Mouse (Mus musculus) left cerebral cortex, postnatal 14 days (tissue): ENCODE results near the gene Cers2. TPM values are rescaled to one million over a fixed set of nuclear protein-coding genes. Genes with fewer than 3 reads are reported as not detected.

Source experiments
- DNase-seq, 2 experiments: peaks; one replicate each; pipeline ENCODE4 v3.0.0; 2021 to 2022; ENCODE audit warnings: low spot score in 2 of 2, mixed read lengths in 1 of 2
- intact Hi-C: fragments of 180-260 bp; cut with DNase I; formaldehyde crosslinking; loops from one replicate; pipeline ENCODE4 v1.15.1; 2025
- total RNA-seq, 2 experiments: library from RNA; stranded (reverse); gene quantifications; 2 replicates each; pipeline ENCODE4 v1.2.3; 2021

Gene Cers2
- total RNA-seq, 2 experiments from 2014 or later = 39.1 to 46.8 TPM

DNA sequence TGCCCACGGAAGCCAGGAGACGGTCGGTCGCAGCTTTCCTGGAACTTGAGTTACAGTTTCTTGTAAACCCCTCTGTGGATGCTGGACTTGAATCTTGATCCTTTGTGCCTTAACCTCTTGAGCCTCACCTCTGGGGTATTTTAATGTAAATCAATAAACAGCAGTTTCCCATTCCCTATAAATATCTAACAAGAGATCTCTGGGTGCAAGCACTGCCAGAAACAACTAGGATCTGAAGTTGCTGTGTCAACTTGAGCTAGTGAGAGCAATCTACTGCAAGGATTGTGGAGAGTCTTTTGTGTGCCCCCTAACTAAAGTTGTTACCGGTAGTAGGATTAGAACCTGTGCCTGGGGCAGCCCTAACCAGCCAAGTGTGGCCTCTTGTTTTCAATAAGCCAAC is 29.2 kb upstream of the Cers2 start:
- intact Hi-C loops = no loop called here
- no peak for DNase-seq

DNA sequence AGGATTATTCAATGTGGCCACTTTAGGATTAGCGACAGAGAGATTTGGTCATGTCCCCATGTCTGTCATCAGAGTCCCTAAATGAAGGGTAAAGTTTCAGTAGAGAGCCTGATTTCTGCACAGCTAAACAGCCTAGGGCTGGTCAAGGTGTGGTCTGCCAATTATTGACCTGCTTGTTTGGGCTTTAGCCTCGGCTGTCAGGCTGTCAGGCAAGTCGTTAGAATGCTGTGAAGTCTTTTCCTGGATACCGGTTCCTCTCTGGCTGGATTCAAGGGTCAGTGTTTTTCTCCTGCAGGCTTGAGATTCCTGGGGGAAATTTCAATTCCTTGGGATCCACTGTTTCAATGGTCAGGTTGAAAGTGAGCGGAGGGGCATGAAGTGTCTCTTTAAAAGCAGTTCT is 28.6 kb upstream of the Cers2 start:
- intact Hi-C loops = no loop called here
- DNase-seq = no peak

DNA sequence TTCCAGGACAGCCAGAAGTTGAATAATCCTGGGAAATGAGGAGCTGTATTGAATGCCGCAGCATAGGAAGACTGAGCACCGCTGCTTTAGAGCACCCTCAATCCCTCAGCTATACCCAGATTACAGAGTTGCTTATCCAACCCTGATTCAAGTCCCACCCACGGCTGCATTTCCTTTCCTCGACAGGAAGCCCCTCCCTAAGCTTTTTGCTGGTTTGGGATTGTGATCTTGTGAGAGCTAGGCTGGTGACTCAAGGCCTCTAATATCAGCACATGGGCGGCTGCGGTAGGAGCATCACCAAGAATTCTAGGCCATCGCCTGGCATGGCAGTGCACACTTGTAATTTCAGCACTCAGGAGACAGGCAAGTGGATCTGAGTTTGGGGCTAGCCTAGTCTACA is 28.1 kb upstream of the Cers2 start:
- intact Hi-C loops = no loop called here
- no peak for DNase-seq

DNA sequence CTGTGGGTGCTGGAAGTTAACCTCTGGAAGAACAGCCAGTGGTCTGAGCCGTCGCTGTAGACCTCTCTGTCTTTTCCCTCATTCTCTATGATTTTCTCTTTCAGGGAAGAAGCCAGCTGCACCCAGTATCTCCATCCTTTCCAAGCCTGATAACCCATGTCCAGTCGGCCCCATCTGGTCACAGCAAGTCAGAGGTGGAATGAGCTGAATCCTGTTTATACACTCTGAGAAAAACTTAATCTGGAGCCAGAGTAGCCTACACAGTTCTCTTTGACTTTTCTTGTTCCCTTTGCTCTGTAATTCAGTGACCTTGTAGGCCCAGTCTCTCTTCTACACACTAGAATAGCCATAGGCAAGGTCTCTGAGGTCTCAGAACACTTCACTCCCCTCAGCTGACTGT is 27.1 kb upstream of the Cers2 start:
- intact Hi-C loops = no loop called here
- no peak for DNase-seq

GRCm38 (mm10) chr3:95289419-95289818 is 25.2 kb upstream of the Cers2 start:
- intact Hi-C loops = no loop called here
- no peak for DNase-seq

DNA sequence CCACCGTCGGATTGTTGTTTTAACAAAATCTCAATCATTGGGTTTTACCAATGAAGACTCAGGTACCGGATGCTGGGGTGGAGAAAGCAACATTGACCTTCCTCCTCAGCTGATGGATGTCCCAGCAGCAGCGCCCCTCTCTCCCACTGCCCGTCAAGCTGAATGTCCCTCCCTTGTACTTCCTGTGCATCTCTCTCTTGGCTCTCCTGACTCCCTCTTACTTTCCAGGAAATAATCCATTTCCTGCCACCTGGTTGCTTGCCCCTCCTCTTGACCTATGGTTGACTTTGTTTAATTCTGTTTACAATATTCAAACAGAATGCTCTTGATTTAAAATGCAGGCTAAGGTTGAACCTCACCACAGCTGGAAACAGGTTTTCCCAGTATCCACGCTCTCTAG is 24.4 kb upstream of the Cers2 start:
- intact Hi-C loops = no loop called here
- DNase-seq = no peak

DNA sequence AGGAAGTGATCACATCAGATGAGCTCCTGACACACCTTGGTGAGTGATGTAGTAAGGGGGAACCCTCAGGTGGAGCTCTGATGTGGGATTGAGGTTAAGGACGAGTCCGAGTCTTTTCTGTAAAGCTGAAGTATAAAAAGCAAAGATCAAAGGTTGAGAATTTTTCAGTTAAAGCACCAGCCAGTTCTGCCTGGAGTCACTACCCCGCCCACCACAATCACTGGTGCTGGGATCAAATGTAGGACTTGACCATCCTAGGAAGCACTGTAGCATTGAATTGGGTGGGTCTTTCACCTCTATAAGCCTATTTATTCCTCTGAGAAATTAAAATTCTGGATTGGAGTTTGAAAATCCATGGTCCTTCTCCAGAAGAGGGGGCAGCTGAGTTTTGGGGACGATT is 23.6 kb upstream of the Cers2 start:
- intact Hi-C loops = no loop called here
- no peak for DNase-seq

GRCm38 (mm10) chr3:95292899-95293298 is 21.7 kb upstream of the Cers2 start:
- no peak for DNase-seq
- intact Hi-C loops = no loop called here

DNA sequence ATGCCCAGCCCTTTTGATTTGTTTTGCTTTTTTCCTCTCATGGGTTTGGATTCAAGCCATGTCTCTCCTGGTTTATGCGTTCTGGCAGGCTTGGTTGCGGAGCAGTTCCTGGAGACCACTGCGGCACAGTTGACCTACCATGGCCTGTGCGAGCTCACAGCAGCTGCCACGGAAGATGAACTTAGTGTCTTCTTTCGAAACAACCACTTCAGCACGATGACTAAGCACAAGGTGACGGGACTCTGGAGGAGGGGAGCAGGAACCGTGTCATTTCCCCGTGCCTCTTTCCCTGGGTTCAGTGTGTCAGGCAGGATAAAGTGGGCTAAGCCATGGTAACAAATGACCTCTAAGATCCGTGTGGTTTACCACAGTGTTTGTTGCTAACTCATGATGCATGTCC is 21.1 kb upstream of the Cers2 start:
- intact Hi-C loops = no loop called here

GRCm38 (mm10) chr3:95294316-95294715 is 20.3 kb upstream of the Cers2 start:
- intact Hi-C loops = no loop called here
- no peak for DNase-seq

More for the DNA sequence above, 21.1 kb upstream of the Cers2 start:
- no peak for DNase-seq

DNA sequence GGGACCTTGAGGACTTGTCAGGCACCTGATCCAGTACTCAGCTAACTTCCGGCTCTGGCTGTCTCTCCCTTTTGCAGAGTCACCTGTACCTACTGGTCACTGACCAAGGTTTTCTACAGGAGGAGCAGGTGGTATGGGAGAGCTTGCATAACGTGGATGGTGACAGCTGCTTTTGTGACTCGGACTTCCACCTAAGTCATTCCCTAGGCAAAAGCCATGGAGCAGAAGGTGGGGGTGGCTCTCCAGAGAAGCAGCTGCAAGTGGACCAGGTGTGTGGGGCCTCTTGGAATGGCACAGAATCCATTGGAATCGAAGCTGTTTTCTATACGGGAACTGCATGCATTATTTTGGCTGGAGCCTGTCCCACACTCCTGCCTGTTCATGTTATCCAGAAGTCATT is 19.9 kb upstream of the Cers2 start:
- intact Hi-C loops = no loop called here
- no peak for DNase-seq

- no peak for DNase-seq
- intact Hi-C loops = no loop called here
These were observed 19.1 kb upstream of the Cers2 start for GRCm38 (mm10) chr3:95295321-95296102.

GRCm38 (mm10) chr3:95296103-95296469 is 18.5 kb upstream of the Cers2 start:
- intact Hi-C loops = no loop called here
- DNase-seq = peak in 1 of 2 experiments; percentile 46

DNA sequence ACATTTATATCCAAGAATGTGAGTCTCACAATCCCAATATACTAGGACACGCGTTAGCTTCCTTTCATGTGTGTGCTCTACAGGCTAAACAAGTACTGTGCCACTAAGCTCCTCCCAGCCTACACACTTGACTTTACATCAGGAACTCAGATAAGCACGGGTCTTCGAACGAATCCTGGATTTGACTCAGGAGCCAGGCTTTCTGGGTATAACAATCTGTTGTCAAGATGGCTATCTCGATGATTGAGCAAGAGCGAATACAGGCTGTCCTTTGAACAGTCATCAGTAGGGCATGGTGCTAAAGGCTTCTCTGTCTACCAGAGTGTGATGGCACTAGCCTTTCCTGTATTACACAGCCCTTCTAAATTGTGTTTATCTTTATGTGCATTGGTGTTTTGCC is 16.6 kb upstream of the Cers2 start:
- no peak for DNase-seq
- intact Hi-C loops = no loop called here

DNA sequence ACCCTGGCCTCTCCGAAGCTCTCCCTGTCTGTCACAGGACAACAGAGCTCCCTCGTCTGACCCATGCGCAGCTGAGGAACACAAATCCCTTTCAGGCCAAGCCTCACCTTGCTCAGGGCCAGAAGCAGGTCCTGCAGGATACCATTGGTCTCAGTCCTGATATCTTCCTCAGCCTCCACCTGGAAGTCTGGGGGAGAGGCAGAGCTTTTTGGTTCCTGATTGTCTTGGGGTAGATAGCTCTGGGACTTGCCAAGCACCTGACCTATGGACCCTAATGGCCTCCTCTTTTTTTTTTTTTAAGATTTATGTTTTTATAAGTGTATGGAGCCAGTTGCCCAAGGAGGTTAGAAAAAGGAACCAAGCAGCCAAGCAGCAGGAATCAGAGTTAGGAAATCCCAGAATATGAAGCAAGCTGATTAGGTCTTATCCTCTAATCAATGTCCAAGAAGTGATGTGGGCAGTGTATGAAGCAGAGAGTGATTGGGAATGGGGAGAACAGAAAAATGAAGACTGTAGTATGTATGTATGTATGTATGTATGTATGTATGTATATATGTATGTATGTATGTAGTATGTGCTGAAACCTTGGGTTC is 13.3 kb upstream of the Cers2 start:
- DNase-seq = no peak
- intact Hi-C loops = no loop called here

DNA sequence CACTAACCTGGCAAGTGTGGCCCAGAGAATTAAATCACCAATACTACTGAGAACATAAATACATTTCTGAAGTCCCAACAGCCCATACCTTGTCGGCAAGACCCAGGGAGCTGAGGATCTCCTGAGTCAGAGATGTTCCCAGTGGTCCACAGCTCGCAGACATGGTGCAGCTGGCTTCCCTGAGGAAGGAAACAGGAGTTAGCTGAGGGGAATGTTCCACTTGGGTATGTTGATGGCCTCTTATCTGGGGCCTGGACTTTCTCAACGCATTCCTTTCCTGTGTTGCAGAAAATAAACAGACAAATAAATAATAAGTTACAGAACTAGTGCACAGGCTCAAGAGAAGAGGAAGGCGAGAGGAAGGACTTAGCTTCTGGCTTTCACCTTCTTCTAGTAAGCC is 8.3 kb upstream of the Cers2 start:
- intact Hi-C loops = no loop called here
- no peak for DNase-seq

GRCm38 (mm10) chr3:95307100-95307499 is 7.5 kb upstream of the Cers2 start, which contains the start of gene Anxa9:
Gene Anxa9, minus strand, starts transcription at chr3:95307176.
- DNase-seq = no peak

DNA sequence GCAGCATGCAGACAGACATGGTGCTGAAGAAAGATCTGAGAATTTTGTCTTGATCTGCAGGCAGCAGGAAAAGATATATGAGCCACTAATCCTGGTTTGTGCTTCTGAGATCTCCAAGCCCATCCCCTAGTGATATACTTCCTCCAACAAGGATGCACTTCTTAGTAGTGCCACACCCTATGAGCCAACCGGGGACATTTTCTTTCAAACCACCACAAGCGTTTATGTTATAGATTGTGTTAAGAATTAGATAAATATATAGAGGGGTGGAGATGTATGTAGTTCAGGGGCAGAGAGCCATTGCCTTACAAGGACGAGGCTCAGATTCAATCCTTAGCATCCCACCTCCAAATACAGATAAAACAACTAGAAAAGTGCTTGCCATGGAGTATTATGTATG is 4.1 kb upstream of the Cers2 start:
- intact Hi-C loops = no loop called here
- no peak for DNase-seq

More at GRCm38 (mm10) chr3:95307100-95307499, 7.5 kb upstream of the Cers2 start, which contains the start of gene Anxa9:
- intact Hi-C loops = no loop called here

DNA sequence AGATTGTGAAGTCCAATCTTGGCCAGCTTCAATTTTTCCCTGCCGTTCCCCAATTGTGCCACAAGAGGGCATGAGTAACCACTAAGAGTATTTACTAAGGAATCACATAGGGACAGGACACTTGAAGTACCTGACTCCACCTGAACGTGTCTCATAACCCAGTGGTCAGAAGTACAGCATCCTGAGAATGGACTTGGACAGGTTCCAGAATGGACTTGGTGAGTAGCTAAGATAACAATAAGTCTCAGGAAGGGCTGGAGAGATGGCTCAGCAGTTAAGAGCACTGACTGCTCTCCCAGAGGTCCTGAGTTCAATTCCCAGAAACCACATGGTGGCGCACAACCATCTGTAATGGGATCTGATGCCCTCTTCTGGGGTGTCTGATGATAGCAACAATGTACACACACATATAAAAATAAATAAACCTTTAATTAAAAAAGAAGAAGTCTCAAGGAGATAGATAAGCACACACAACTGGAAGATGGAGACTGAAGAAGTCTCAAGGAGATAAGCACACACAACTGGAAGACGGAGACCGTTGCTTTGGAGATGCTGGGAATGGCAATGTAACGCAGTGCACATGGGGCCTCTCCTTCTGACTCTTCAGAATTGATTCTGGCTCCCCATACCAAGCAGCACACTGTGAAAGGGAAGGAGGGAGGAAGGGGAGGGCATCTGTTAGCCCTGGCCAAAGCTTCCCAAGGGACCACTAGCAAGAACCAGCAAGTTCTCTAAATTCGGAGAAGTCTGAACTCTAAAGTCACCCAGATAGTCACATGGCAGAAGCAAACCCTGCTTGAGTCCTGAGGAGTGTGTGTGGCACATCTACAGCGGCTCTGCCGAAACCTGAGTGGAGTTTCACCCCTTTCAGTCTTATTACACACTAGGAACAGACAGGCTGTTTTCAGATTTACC is 3.4 kb upstream of the Cers2 start:
- peak; percentile 75 to 77 for DNase-seq
- intact Hi-C loops = no loop called here

DNA sequence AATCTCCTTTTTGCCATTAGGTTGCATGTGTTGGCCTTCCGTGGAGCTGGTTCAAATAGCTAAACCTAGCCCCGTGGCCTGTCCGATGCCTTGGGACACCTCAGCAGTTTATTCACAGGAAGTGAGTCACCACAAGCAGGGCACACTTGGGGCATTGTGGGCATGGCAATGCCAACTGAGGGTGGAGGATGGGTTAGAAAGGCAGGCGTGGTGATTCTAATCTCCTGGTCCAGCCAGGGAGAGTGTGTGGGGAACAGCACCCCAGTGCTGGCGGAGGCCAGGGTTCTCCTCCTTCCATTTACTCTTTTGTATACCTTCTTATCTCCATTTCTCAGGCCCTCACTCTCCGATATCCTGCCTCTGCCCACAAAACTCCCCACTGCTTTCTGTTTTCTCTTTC is 2.0 kb upstream of the Cers2 start:
- no peak for DNase-seq
- intact Hi-C loops = no loop called here
